In genomic region chr8:44786740-44787139, GRCm38 (mm10) we compare ENCODE assay signal across 26 mouse cellular contexts.
DNase-seq lines count a peak whose midpoint lies in the region; ATAC-seq and TF ChIP-seq lines count a peak whose summit lies in the region.
"Had no signal": no experiment of that assay in that cellular context is flagged by ENCODE, and none has a peak within 500 bp of the region (broad histone marks: within the 10 kb centered on the region; RNA-seq: fewer than 3 reads in every experiment).

No protein-coding gene starts in this region.

- intact Hi-C loops in gastrocnemius, postnatal 36 days (cut with DNase I) = no loop called here

- CTCF ChIA-PET in Patski (lab: Charles Lee) = interaction anchor here (1.5 to 1.6 kb wide), 2 partner anchors 11 to 14 kb away, joined by 3 to 8 read pairs; no protein-coding TSS in a partner anchor

- no peak for DNase-seq in Patski (ENCODE audit: low read depth, low spot score)
- peak; percentile 12 for DNase-seq in yolk sac, embryonic 10.5 days (ENCODE audit: low spot score)
- DNase-seq in gastrocnemius, postnatal 36 days = no peak
- DNase-seq: adrenal gland, adult 2 months; adrenal gland, postnatal 10 days; adrenal gland, postnatal 25 days; B cell, adult 2 months; cerebellum, adult 11 months; cerebellum, adult 18-20 months; cerebellum, adult 8-10 months; cerebellum, adult 9-11 months; cerebellum, postnatal 14 days; cerebellum, postnatal 36 days; embryo, embryonic 11 days had no signal

- H3K27ac ChIP-seq in intestine, embryonic 15.5 days = no peak overlapping the region
- no peak overlapping the region for H3K27ac ChIP-seq in intestine, postnatal 0 days (ENCODE audit: low read depth, low read length)
- H3K27ac ChIP-seq: embryonic facial prominence, embryonic 13.5 days; embryonic facial prominence, embryonic 15.5 days; forebrain, embryonic 10.5 days; forebrain, embryonic 12.5 days had no signal

- H3K27me3 ChIP-seq in intestine, embryonic 15.5 days (replicated peaks) = no peaks in the 10 kb centered on the region
- no peaks in the 10 kb centered on the region for H3K27me3 ChIP-seq in intestine, postnatal 0 days (replicated peaks; ENCODE audit: control insufficient read depth, insufficient read depth, low read length)
- no peaks in the 10 kb centered on the region for H3K27me3 ChIP-seq in Patski
- H3K27me3 ChIP-seq: CH12.LX; embryonic facial prominence, embryonic 13.5 days; embryonic facial prominence, embryonic 15.5 days; forebrain, embryonic 12.5 days had no signal

- WGBS in intestine, embryonic 15.5 days = 47% methylated on average over 5 of the region's 5 CpGs
- 43% methylated on average over 5 of the region's 5 CpGs for WGBS in intestine, postnatal 0 days

- ATAC-seq in intestine, embryonic 15.5 days = peak; percentile 58; the same call in 1 of the 2 replicates
- no peak for ATAC-seq in intestine, postnatal 0 days
- ATAC-seq in Patski = peak; percentile 21
- ATAC-seq: CD4-positive, CD25-positive, alpha-beta regulatory T cell, adult 4 months; forebrain, embryonic 14.5 days; forebrain, embryonic 16.5 days had no signal

- no peaks in the 10 kb centered on the region for H3K4me1 ChIP-seq in intestine, embryonic 15.5 days (replicated peaks)
- 0 out of 2 replicates have a peak, but pooled peaks cover 4% of the 10 kb centered on the region for H3K4me1 ChIP-seq in intestine, postnatal 0 days (replicated peaks; ENCODE audit: control insufficient read depth, insufficient read depth, low read length)
- H3K4me1 ChIP-seq: embryonic facial prominence, embryonic 13.5 days; embryonic facial prominence, embryonic 15.5 days had no signal

- in situ Hi-C loops in Patski (cut with MboI; ENCODE audit: low pct_unique_long_range_greater_than_20kb) = no loop called here

- H3K9ac ChIP-seq in intestine, embryonic 15.5 days = no peak overlapping the region
- no peak overlapping the region for H3K9ac ChIP-seq in intestine, postnatal 0 days (ENCODE audit: low read depth, low read length)
- H3K9ac ChIP-seq: embryonic facial prominence, embryonic 13.5 days; embryonic facial prominence, embryonic 15.5 days; forebrain, embryonic 12.5 days had no signal

- no peak overlapping the region for H3K4me3 ChIP-seq in intestine, embryonic 15.5 days (replicated peaks)
- H3K4me3 ChIP-seq in intestine, postnatal 0 days (ENCODE audit: low read depth, low read length) = no peak overlapping the region
- H3K4me3 ChIP-seq: embryonic facial prominence, embryonic 13.5 days; embryonic facial prominence, embryonic 15.5 days; erythroblast, embryonic 14.5 days; forebrain, embryonic 10.5 days; forebrain, embryonic 12.5 days had no signal

- H3K9me3 ChIP-seq in intestine, embryonic 15.5 days = no peaks in the 10 kb centered on the region
- H3K9me3 ChIP-seq in intestine, postnatal 0 days (ENCODE audit: control insufficient read depth) = no peaks in the 10 kb centered on the region
- H3K9me3 ChIP-seq: embryonic facial prominence, embryonic 13.5 days; embryonic facial prominence, embryonic 15.5 days; forebrain, embryonic 10.5 days; forebrain, embryonic 12.5 days had no signal

- H3K4me2 ChIP-seq in intestine, embryonic 15.5 days (replicated peaks) = no peak overlapping the region
- no peak overlapping the region for H3K4me2 ChIP-seq in intestine, postnatal 0 days (replicated peaks; ENCODE audit: low read depth)
- H3K4me2 ChIP-seq: embryonic facial prominence, embryonic 13.5 days; embryonic facial prominence, embryonic 15.5 days; forebrain, embryonic 12.5 days had no signal

- no peaks in the 10 kb centered on the region for H3K36me3 ChIP-seq in intestine, embryonic 15.5 days
- H3K36me3 ChIP-seq in intestine, postnatal 0 days (ENCODE audit: control insufficient read depth, insufficient read depth) = no peaks in the 10 kb centered on the region
- H3K36me3 ChIP-seq: embryonic facial prominence, embryonic 13.5 days; embryonic facial prominence, embryonic 15.5 days; forebrain, embryonic 10.5 days; forebrain, embryonic 12.5 days; G1E had no signal

- POLR2A ChIA-PET in Patski (lab: Charles Lee) = interaction anchor here (0.7 kb wide), 1 partner anchor 18 kb away, joined by 3 read pairs; no protein-coding TSS in a partner anchor

- TF ChIP-seq CTCF in intestine, postnatal 0 days (IDR thresholded peaks at IDR 0.05; ENCODE audit: low read depth) = no peak
- TF ChIP-seq CTCF in Patski (IDR thresholded peaks at IDR 0.05) = no peak
